Mouse (Mus musculus): ENCODE results near the gene Brox.

- TF ChIP-seq CTCF (IDR thresholded peaks at IDR 0.05; ENCODE audit: low read depth, low read length) (no peak), GATA1 (IDR thresholded peaks at IDR 0.05; ENCODE audit: borderline replicate concordance, low read length) (no peak), GATA2 (IDR thresholded peaks at IDR 0.05; ENCODE audit: borderline replicate concordance, low read depth, low read length) (no peak), TAL1 (conservative IDR thresholded peaks at IDR 0.05; ENCODE audit: low read depth, low read length) (no peak)
Observed at GRCm38 (mm10) chr1:183299161-183299560, 2.1 kb upstream of the Brox start.
